Mouse (Mus musculus): Measurements from ENCODE around the gene Zfp174. TPM values are rescaled to one million over a fixed set of nuclear protein-coding genes. Genes with fewer than 3 reads are reported as not detected.
"Not testable (repeated sequence)": the region's sequence is repeated elsewhere in the genome, so short reads cannot be mapped to it uniquely, and the experiment has no call there.

Gene Zfp174
- total RNA-seq (2022): 1 to 10 TPM; 1.5 to 2.0 (median 1.7) TPM

GRCm38 (mm10) chr16:3846711-3847518, at the start of gene Zfp174:
Gene Zfp174 (plus strand): TSS chr16:3847268.
- DNase-seq (ENCODE audit: low spot score in 2 of 2): peak; percentile 92 to 94

GRCm38 (mm10) chr16:3808176-3808575, 38.9 kb upstream of the Zfp174 start:
- no peak for DNase-seq (ENCODE audit: low spot score in 2 of 2)

DNA sequence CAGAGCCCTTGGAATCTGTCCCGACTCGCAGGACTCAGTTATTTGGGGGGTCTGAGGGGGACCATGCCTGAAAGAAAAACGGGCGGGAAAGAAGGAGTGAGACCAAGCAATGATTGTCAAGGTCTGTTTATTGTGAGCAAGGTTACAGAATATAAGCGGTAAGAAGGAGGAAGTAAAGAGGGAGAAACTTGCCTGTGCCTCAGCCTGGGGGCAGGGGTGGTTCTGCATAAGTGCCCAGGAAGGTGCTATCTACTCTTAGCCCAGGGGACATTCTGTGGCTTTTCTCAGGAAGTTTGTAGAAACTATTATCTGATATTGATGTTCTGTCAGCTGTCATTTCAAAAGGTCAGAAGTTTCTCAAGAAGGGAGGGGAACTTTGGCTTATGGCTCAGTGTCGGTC, 32.4 kb upstream of the Zfp174 start:
- DNase-seq (ENCODE audit: low spot score in 2 of 2): not testable (repeated sequence)

DNA sequence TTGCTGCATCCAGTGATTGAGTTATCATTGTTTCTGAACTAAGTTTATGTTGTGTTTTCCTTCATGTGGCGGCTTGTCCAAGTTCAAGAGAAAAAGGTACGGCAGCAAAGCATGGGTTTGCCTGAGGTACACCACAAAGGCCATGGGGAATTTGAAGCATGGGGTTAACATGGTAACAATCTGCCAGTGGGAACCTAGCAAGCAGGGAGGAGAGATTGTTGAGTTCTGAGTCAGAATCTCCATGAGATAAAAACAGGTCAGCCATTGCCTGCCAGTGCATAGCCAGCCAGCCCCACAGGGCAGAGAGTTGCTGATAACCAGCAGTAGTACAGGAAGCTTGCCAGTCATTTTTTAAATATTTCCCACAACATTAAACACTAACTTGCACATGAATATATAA, 26.9 kb upstream of the Zfp174 start:
- no peak for DNase-seq (ENCODE audit: low spot score in 2 of 2)

DNA sequence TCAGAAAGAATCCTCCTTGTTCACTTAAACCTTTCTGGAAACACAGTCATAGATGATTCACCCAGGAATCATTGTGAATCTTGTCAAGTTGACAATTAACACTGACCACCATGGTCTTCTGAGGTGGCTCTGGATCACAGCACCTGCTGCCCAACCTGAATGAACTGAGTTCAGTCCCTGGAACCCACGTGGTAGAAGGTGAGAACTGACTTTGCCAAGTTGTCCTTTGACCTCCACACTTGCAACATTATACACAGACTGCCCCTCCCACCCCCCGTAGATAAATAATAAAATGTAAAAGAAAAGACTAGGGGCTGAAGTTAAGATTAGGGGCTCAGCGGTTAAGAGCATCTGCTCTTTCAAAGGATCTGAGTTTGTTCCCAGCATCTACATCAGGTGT, 19.0 kb upstream of the Zfp174 start:
- DNase-seq (ENCODE audit: low spot score in 2 of 2): no peak

- DNase-seq (ENCODE audit: low spot score in 2 of 2): no peak
Measured at GRCm38 (mm10) chr16:3829727-3830126, 17.3 kb upstream of the Zfp174 start.

DNA sequence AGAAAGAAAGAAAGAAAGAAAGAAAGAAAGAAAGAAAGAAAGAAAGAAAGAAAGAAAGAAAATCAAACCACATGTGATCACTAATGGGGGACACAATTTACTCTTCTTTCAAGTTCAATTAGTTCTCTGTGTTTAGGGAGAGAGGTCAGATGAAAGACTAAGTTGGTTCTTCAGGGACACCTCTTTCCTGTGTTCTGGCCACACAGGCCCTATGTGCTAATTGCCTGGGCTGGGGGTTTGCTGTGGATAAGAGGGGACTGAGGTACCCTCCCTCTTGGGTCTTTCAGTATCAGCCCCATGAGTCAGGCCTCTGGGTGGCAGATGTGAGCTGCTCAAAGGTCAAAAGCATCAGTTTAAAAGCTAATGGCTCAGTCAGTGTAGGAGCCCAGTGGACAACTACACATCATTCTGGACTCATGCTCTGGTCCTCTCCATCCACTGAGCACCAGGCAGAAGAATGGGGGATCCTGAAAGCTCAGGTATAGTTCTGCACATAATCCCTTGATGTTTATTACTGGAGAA, 16.4 kb upstream of the Zfp174 start, which contains the start of gene Olfr15:
Gene Olfr15 (plus strand): TSS at position 291 of the 522 bp plus-strand sequence.
- no peak for DNase-seq (ENCODE audit: low spot score in 2 of 2)

DNA sequence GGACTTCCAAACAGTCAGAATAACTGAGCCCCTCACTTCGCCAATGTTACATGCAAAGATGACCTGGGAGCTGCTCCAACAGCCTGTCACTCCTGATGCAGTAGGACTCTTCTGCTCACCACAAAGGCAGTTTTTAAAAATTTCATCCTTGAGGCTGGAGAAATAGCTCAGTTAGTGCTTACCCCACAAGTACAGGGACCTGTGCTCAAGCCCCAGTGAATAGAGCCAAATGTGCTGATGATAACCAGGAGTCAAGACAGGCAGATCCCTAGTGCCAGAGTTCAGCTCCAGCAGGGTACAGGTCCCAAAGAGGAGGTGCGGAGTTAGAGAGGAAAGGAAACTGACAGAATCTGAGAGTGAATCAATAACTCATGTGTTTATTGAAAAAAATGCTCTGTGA, 11.6 kb upstream of the Zfp174 start:
- DNase-seq (ENCODE audit: low spot score in 2 of 2): no peak

DNA sequence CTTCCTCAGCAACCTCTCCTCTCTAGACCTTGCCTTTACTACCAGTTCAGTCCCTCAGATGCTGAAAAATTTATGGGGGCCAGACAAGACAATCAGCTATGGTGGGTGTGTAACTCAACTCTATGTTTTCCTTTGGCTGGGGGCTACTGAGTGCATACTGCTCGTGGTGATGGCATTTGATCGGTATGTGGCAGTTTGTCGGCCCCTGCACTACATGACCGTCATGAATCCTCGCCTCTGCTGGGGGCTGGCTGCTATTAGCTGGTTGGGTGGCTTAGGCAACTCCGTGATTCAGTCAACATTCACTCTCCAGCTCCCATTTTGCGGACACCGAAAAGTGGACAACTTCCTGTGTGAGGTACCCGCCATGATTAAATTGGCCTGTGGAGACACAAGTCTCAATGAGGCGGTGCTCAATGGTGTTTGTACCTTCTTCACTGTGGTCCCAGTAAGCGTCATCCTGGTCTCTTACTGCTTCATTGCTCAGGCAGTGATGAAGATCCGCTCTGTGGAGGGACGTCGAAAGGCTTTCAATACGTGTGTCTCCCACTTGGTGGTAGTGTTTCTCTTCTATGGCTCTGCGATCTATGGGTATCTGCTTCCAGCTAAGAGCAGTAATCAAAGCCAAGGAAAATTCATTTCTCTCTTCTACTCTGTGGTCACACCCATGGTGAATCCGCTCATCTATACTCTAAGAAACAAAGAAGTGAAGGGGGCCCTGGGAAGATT, 7.7 kb upstream of the Zfp174 start:
- no peak for DNase-seq (ENCODE audit: low spot score in 2 of 2)

GRCm38 (mm10) chr16:3842989-3843388, 4.1 kb upstream of the Zfp174 start:
- DNase-seq (ENCODE audit: low spot score in 2 of 2): no peak

DNA sequence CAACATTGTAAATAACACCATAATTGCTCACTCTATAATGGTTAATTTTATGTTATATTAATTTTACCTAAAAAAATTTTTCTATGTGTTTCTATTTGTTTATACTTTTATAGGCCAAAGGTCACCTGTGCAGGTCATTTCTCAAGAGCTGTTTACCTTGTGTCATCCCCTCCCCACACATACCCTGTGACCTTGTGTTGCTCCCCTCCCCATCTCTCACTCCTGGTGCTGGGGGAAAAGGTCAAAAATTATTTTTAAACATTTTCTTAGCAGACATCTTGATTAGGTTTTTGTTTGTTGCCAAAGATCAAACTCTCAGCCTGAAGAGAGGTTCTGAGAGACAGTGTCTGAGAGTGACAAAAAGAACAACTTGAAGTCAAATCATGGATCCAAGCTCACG, 3.3 kb upstream of the Zfp174 start:
- no peak for DNase-seq (ENCODE audit: low spot score in 2 of 2)

- no peak for DNase-seq (ENCODE audit: low spot score in 2 of 2)
Measured at GRCm38 (mm10) chr16:3847871-3848270, 803 bp downstream of the Zfp174 start.

GRCm38 (mm10) chr16:3848416-3848815, 1.3 kb downstream of the Zfp174 start:
- no peak for DNase-seq (ENCODE audit: low spot score in 2 of 2)

DNA sequence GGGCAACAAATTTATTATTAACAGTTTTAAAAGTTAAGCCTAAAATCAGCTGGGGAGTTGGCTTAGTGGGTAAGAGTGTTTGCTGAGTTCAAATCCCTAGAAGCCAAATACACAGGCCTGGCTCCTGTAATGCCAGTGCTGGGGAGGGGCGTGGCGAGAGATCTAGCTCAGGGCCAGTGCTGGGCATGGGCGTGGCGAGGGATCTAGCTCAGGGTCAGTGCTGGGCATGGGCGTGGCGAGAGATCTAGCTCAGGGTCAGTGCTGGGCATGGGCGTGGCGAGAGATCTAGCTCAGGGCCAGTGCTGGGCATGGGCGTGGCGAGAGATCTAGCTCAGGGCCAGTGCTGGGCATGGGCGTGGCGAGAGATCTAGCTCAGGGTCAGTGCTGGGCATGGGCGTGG, 4.2 kb downstream of the Zfp174 start:
- DNase-seq (ENCODE audit: low spot score in 2 of 2): not testable (repeated sequence)

GRCm38 (mm10) chr16:3852586-3852985, 5.5 kb downstream of the Zfp174 start:
- DNase-seq (ENCODE audit: low spot score in 2 of 2): no peak

DNA sequence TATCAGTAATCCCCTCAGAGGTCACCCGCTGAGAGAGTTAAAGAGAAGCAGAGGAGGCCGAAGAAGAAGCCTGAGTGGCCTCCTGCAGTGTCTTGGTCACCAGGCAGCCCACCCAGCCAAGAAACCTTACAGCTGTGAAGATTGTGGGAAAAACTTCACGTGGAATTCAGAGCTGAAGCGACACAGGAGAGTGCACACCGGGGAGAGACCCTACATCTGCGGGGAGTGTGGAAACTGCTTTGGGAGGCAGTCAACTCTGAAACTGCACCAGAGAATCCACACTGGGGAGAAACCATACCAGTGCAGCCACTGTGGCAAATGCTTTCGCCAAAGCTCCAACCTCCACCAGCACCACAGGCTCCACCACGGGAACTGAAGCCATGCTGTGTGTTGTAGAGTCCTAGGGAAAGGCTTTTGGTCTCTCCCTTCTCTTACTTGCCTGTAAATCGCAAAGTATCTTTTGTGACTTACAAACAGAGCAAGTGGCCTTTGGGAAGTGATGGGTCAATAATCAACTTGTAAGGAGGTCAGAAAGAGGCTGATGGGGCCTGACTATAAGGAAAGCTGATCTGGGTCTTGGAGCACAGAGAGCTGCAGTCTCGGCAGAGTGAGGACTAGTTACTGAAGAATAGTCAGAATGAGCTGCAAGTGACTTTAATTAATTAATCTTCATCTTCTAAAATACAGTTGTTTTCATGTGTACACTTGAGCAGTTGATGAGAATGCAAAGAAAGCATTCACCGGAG, 7.5 kb downstream of the Zfp174 start:
- no peak for DNase-seq (ENCODE audit: low spot score in 2 of 2)

DNA sequence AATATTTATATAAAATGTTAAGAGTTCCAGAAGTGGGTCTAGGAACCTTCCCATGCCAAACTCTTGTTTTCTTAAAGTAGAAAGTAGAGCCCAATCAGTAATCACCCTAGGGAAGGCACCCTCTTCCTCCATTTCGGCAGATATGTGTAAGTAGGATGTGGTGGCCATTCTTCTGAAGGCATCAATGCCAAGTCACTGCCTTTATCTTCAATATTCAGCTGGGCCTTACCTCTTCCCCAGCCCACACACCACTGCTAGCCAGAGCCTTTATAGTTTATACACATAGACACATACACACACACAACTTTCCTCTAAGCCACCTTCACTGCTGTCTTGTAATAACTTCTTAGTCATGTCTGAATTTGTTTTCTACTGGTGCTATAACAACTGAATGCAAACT, 8.7 kb downstream of the Zfp174 start:
- DNase-seq (ENCODE audit: low spot score in 2 of 2): no peak

GRCm38 (mm10) chr16:3859254-3859653, 12.2 kb downstream of the Zfp174 start:
- no peak for DNase-seq (ENCODE audit: low spot score in 2 of 2)

- DNase-seq (ENCODE audit: low spot score in 2 of 2): no peak
Measured at GRCm38 (mm10) chr16:3871815-3872214, 24.7 kb downstream of the Zfp174 start.

- DNase-seq (ENCODE audit: low spot score in 2 of 2): peak; percentile 77 to 82
Measured at GRCm38 (mm10) chr16:3872216-3873047, 25.4 kb downstream of the Zfp174 start, which contains the start of gene Naa60. Gene Naa60 (plus strand): TSS chr16:3872375.

DNA sequence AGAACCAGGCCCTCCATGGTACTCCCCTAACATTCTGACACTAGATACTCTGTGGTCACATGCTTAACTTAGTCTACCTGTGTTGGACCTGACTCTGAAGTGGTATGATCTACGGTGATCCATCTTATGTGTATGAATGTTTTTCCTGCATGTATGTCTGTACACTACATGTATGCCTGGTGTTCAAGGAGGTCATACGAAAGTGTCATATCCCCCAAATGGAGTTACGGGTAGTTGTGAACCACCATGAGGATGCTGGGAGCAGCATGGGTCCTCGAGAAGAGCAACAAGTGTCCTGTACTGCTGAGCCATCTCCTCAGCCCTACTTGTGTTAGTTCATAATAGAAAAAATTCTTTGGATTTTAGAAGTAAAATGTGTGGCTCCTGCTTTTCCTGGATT, 29.3 kb downstream of the Zfp174 start:
- DNase-seq (ENCODE audit: low spot score in 2 of 2): no peak

Measured in gastrocnemius, adult 8-10 months (tissue).